Mouse (Mus musculus): ENCODE results near the gene Pitpnm3. TPM values are rescaled to one million over a fixed set of nuclear protein-coding genes. Genes with fewer than 3 reads are reported as not detected.
A peak's percentile ranks its signal among the peaks of the same experiment; 100 is the strongest.

Gene Pitpnm3
- polyA plus RNA-seq, 1 experiment from 2014 or later: 0.63 TPM

DNA sequence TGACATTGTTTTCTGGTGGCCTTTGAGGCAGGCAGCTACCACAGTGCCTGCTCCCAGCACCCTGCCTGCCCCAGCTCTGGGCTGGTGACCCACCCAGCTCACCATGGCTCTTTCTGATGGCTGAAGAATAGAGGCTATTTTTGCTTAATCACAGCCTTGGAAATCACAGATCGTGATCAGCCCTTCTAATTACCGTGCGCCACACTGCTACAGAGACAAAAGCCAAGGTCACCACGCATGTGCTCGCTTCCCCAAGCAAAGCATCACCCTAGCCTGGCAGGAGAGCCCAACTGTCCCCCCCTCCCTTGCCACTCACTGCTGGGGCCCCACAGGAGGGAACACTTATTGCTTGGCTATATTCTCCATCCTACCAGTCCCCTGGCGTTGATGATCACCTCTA lies 55.1 kb downstream of the Pitpnm3 start:
- Histone ChIP-seq H3K27me3 (no peaks in the 10 kb centered on the region), H3K4me1 (peaks cover 23% of the 10 kb centered on the region), H3K4me2 (no peak overlapping the region), H3K9me3 (replicated peaks) (no peaks in the 10 kb centered on the region), H3K27ac (no peak overlapping the region), H3K4me3 (no peak overlapping the region), H3K36me3 (ENCODE audit: poor library complexity, severe bottlenecking) (no peaks in the 10 kb centered on the region), H3K9ac (no peak overlapping the region)
- 58% methylated on average over 6 of the region's 6 CpGs for WGBS
- ATAC-seq: no peak

- H3K9me3 ChIP-seq (replicated peaks): no peaks in the 10 kb centered on the region
- WGBS: 31% methylated on average over 4 of the region's 4 CpGs
- H3K36me3 ChIP-seq (ENCODE audit: poor library complexity, severe bottlenecking): no peaks in the 10 kb centered on the region
- no peak overlapping the region for H3K4me2 ChIP-seq
- peak overlapping the region; percentile 36; the same call in 1 of the 2 replicates for H3K27ac ChIP-seq
- no peak overlapping the region for H3K4me3 ChIP-seq
- peaks cover 19% of the 10 kb centered on the region for H3K4me1 ChIP-seq
- H3K9ac ChIP-seq: no peak overlapping the region
- no peaks in the 10 kb centered on the region for H3K27me3 ChIP-seq
- ATAC-seq: no peak
These were observed 56.9 kb downstream of the Pitpnm3 start for GRCm38 (mm10) chr11:72078647-72079046.

DNA sequence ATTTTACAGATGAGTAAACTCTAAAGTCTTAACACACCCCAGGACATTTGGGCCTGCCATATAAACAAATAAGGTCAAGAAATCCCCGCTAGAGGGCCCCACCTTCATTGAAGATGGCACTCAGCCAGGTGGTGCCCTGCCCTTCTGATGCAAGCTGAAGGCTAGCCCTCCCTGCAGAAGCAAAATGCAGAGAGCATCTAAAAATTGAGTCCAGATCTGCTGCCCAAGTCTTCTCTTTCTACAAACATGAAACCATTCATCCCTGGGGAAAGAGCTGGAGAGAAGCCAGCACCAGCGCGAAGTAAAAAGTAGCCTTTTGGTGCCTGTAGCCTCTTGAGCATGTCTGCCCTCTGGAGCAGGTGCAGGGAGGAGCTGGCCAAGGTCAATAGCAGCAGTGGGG lies 57.5 kb downstream of the Pitpnm3 start:
- H3K9me3 ChIP-seq (replicated peaks): no peaks in the 10 kb centered on the region
- H3K4me3 ChIP-seq: no peak overlapping the region
- peaks cover 19% of the 10 kb centered on the region for H3K4me1 ChIP-seq
- no peak overlapping the region for H3K27ac ChIP-seq
- ATAC-seq: no peak
- 42% methylated on average over 3 of the region's 3 CpGs for WGBS
- H3K36me3 ChIP-seq (ENCODE audit: poor library complexity, severe bottlenecking): no peaks in the 10 kb centered on the region
- no peak overlapping the region for H3K4me2 ChIP-seq
- H3K9ac ChIP-seq: no peak overlapping the region
- H3K27me3 ChIP-seq: no peaks in the 10 kb centered on the region

DNA sequence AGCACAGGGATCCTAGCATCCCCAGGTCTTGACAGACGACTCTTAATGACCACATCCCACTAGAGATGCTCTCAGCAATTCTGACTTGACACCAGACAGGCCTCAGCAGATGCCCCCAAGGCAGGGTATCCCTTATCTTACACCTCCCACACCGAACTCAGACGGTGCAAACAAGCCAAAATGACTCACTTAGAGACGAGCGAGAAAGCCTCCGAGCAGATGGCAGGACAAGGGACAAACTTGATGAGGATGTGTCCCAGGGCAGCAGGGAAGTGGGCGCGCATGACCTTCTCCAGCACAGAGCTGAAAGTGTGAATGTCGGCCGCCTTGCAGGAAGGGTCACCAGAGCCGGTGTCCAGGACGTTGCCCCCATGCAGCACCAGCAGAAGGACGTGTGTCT lies 61.3 kb downstream of the Pitpnm3 start:
- no peak for ATAC-seq
- H3K27ac ChIP-seq: no peak overlapping the region
- no peaks in the 10 kb centered on the region for H3K36me3 ChIP-seq (ENCODE audit: poor library complexity, severe bottlenecking)
- peaks cover 17% of the 10 kb centered on the region for H3K4me1 ChIP-seq
- no peak overlapping the region for H3K9ac ChIP-seq
- H3K4me2 ChIP-seq: no peak overlapping the region
- H3K9me3 ChIP-seq (replicated peaks): no peaks in the 10 kb centered on the region
- H3K4me3 ChIP-seq: no peak overlapping the region
- no peaks in the 10 kb centered on the region for H3K27me3 ChIP-seq
- WGBS: 90% methylated on average over 13 of the region's 13 CpGs

- no peak overlapping the region; the same call in 1 of the 2 replicates for H3K27ac ChIP-seq
- peaks cover 12% of the 10 kb centered on the region for H3K4me1 ChIP-seq
- H3K9me3 ChIP-seq (replicated peaks): no peaks in the 10 kb centered on the region
- H3K4me2 ChIP-seq: no peak overlapping the region
- H3K9ac ChIP-seq: no peak overlapping the region
- 40% methylated on average over 6 of the region's 6 CpGs for WGBS
- ATAC-seq: no peak
- no peak overlapping the region for H3K4me3 ChIP-seq
- H3K36me3 ChIP-seq (ENCODE audit: poor library complexity, severe bottlenecking): no peaks in the 10 kb centered on the region
- no peaks in the 10 kb centered on the region for H3K27me3 ChIP-seq
These were observed 63.2 kb downstream of the Pitpnm3 start for GRCm38 (mm10) chr11:72072331-72072905.

GRCm38 (mm10) chr11:72070733-72071132 lies 64.8 kb downstream of the Pitpnm3 start:
- Histone ChIP-seq H3K27ac (no peak overlapping the region), H3K9me3 (replicated peaks) (no peaks in the 10 kb centered on the region), H3K36me3 (ENCODE audit: poor library complexity, severe bottlenecking) (no peaks in the 10 kb centered on the region), H3K4me1 (peaks cover 13% of the 10 kb centered on the region), H3K4me3 (no peak overlapping the region), H3K9ac (no peak overlapping the region), H3K4me2 (no peak overlapping the region), H3K27me3 (no peaks in the 10 kb centered on the region)
- ATAC-seq: no peak
- WGBS: 94% methylated on average over 9 of the region's 9 CpGs

DNA sequence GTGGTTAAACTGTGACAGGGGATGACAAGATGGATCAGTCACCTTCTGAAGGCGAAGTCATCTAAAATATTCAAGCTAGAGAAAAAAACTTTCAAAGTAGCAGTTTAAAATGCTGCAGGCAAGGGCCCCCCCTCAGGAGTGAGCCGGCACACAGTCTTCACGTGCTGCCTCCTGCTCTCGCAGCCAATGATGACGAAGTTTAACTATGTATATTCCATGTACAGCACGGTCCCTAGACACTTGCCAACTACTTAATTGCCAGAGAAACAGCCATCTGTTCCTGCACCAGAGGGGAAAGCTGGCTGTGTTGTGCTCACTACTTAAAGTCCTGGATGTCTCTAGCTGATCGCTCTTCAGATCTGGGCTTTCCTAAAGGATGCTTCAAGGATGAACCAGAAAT lies 67.6 kb downstream of the Pitpnm3 start:
- Histone ChIP-seq H3K27ac (peak overlapping the region; percentile 76), H3K4me2 (no peak overlapping the region), H3K9ac (no peak overlapping the region), H3K9me3 (replicated peaks) (0 out of 2 replicates have a peak, but pooled peaks cover 3% of the 10 kb centered on the region), H3K36me3 (ENCODE audit: poor library complexity, severe bottlenecking) (no peaks in the 10 kb centered on the region), H3K4me3 (no peak overlapping the region), H3K4me1 (peaks cover 21% of the 10 kb centered on the region), H3K27me3 (no peaks in the 10 kb centered on the region)
- ATAC-seq: peak; percentile 87
- WGBS: 55% methylated on average over 7 of the region's 7 CpGs

DNA sequence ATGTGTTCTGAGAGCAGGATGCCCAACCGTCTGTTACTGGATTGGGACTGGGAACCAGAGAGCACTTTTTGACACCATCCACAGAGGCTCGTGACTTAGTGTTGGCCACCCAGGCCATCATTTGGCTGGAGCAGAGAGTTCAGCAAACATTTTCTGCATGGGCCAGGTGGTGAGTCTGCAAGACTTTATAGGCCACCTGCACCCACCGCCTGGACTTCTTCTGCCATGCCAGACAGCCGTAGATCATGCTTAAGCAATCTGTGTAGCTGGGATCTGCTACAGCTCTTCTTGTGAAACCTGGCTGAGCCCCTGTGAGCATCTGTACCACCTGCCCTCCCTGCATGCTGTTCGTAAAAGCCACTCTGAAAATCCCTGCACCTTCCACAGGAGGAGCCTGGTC lies 68.3 kb downstream of the Pitpnm3 start:
- 74% methylated on average over 5 of the region's 5 CpGs for WGBS
- Histone ChIP-seq H3K27ac (peak overlapping the region; percentile 76), H3K4me2 (no peak overlapping the region), H3K4me3 (no peak overlapping the region), H3K4me1 (peaks cover 18% of the 10 kb centered on the region), H3K36me3 (ENCODE audit: poor library complexity, severe bottlenecking) (no peaks in the 10 kb centered on the region), H3K9me3 (replicated peaks) (0 out of 2 replicates have a peak, but pooled peaks cover 3% of the 10 kb centered on the region), H3K27me3 (no peaks in the 10 kb centered on the region), H3K9ac (no peak overlapping the region)
- ATAC-seq: no peak

DNA sequence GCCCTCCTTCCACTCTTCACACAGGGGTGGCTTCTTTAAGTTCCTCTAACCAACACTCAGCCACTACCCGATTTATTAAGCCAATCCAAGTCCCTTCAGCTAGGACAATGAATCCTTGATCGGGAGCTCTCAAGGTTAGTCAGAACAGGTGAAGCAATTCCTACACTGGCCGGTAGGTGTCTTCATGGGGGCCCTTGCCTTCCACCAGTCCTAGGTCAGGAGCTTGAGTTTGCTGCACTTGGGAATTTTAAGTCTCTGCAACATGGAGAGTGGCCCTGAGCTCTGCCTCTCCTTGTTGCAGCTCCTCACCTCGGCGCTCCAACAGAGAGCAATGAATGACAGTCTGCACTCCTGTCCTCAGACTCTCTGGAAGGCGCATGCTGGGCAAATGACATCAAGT lies 69.2 kb downstream of the Pitpnm3 start:
- H3K27ac ChIP-seq: no peak overlapping the region
- H3K9me3 ChIP-seq (replicated peaks): 0 out of 2 replicates have a peak, but pooled peaks cover 3% of the 10 kb centered on the region
- 35% methylated on average over 6 of the region's 6 CpGs for WGBS
- peaks cover 14% of the 10 kb centered on the region for H3K4me1 ChIP-seq
- H3K4me3 ChIP-seq: no peak overlapping the region
- no peak for ATAC-seq
- no peak overlapping the region for H3K9ac ChIP-seq
- no peak overlapping the region for H3K4me2 ChIP-seq
- no peaks in the 10 kb centered on the region for H3K36me3 ChIP-seq (ENCODE audit: poor library complexity, severe bottlenecking)
- H3K27me3 ChIP-seq: no peaks in the 10 kb centered on the region

- Histone ChIP-seq H3K27ac (no peak overlapping the region; the same call in 1 of the 2 replicates), H3K4me2 (no peak overlapping the region), H3K9ac (no peak overlapping the region), H3K36me3 (ENCODE audit: poor library complexity, severe bottlenecking) (no peaks in the 10 kb centered on the region), H3K4me3 (no peak overlapping the region), H3K9me3 (replicated peaks) (0 out of 2 replicates have a peak, but pooled peaks cover 3% of the 10 kb centered on the region), H3K27me3 (no peaks in the 10 kb centered on the region), H3K4me1 (peaks cover 14% of the 10 kb centered on the region)
- WGBS: 71% methylated on average over 8 of the region's 8 CpGs
- peak; percentile 43 for ATAC-seq
These were observed 70.5 kb downstream of the Pitpnm3 start for GRCm38 (mm10) chr11:72065103-72065502.

DNA sequence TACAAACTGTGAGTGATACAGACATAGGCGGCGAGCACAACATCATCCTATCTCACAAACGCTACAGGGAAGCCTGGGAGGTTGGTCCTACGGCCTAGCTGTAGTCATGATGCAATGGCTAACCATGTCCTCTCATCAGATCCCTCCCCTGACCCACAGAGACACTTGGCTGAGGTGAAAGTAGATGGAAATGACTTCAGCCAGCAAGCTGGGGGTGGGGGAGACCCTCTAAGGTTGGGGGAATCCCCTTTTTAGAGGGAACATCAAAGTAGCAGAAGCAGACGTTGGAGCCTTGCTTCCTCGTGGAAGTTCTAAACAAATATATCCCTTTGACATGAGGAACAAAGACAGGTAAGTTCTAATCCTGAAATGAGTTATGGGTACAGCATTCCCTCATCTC lies 71.2 kb downstream of the Pitpnm3 start:
- Histone ChIP-seq H3K27ac (no peak overlapping the region), H3K4me1 (peaks cover 14% of the 10 kb centered on the region), H3K9me3 (replicated peaks) (0 out of 2 replicates have a peak, but pooled peaks cover 3% of the 10 kb centered on the region), H3K36me3 (ENCODE audit: poor library complexity, severe bottlenecking) (no peaks in the 10 kb centered on the region), H3K4me3 (no peak overlapping the region), H3K4me2 (no peak overlapping the region), H3K9ac (no peak overlapping the region), H3K27me3 (no peaks in the 10 kb centered on the region)
- ATAC-seq: no peak
- WGBS: 83% methylated on average over 6 of the region's 6 CpGs

- Histone ChIP-seq H3K9me3 (replicated peaks) (0 out of 2 replicates have a peak, but pooled peaks cover 3% of the 10 kb centered on the region), H3K27me3 (no peaks in the 10 kb centered on the region), H3K4me3 (no peak overlapping the region), H3K27ac (no peak overlapping the region), H3K4me1 (peaks cover 12% of the 10 kb centered on the region), H3K36me3 (ENCODE audit: poor library complexity, severe bottlenecking) (no peaks in the 10 kb centered on the region), H3K9ac (no peak overlapping the region), H3K4me2 (no peak overlapping the region)
- no peak for ATAC-seq
- 91% methylated on average over 13 of the region's 13 CpGs for WGBS
These were observed 74.4 kb downstream of the Pitpnm3 start for GRCm38 (mm10) chr11:72061093-72061620.

DNA sequence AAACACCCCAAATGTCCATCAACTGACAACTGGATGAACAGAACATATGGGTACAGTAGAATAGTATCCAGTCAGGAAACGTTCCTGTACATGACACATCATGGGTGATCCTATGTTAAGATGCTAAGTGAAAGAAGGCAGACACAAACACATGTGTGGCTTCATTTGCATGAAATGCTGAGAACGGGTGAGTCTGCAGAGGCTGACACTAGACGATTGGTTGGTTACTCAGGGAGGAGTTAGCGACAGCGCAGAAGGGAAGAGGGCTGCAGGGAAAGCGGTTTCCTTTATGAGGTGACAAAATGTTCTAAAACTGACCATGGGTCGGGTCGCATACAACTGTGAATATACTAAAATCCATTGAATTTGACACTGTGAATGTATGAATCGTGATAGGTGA lies 75.2 kb downstream of the Pitpnm3 start:
- no peak for ATAC-seq
- Histone ChIP-seq H3K4me3 (no peak overlapping the region), H3K27ac (no peak overlapping the region), H3K27me3 (no peaks in the 10 kb centered on the region), H3K9ac (no peak overlapping the region), H3K9me3 (replicated peaks) (0 out of 2 replicates have a peak, but pooled peaks cover 2% of the 10 kb centered on the region), H3K4me2 (no peak overlapping the region), H3K36me3 (ENCODE audit: poor library complexity, severe bottlenecking) (no peaks in the 10 kb centered on the region), H3K4me1 (peaks cover 13% of the 10 kb centered on the region)
- 84% methylated on average over 9 of the region's 9 CpGs for WGBS

All from forebrain, embryonic 13.5 days (tissue).